Mouse (Mus musculus) lung, embryonic 14.5 days (tissue): ENCODE data around the gene Oas1f. TPM values are rescaled to one million over a fixed set of nuclear protein-coding genes. Genes with fewer than 3 reads are reported as not detected.

Source experiments
- ATAC-seq: fragments of 200-750 bp; cut with Nextera tagmentation; 2 replicates; pipeline ENCODE4 v1.8.0; 2017; ENCODE audit warnings: mild to moderate bottlenecking, moderate TSS enrichment, moderate library complexity; ENCODE audit not compliant: insufficient read depth
- DNase-seq: peaks from one replicate; pipeline ENCODE4 v3.0.0-alpha.2; 2015
- H3K27ac ChIP-seq: fragments of 300-500 bp; sonication (generic); 2 replicates; pipeline ENCODE4 v1.5.1; 2014; ENCODE audit warnings: low read depth, mild to moderate bottlenecking, moderate library complexity
- H3K27me3 ChIP-seq: fragments of 300-500 bp; sonication (generic); 2 replicates; pipeline ENCODE4 v1.6.1; 2014; ENCODE audit warnings: low read length, control low read depth; ENCODE audit not compliant: insufficient read depth
- H3K36me3 ChIP-seq: fragments of 300-500 bp; sonication (generic); 2 replicates; pipeline ENCODE4 v1.6.1; 2014; ENCODE audit warnings: control low read depth; ENCODE audit not compliant: insufficient read depth
- H3K4me1 ChIP-seq: fragments of 300-500 bp; sonication (generic); 2 replicates; pipeline ENCODE4 v1.6.1; 2014; ENCODE audit warnings: antibody characterized with exemption, control low read depth; ENCODE audit not compliant: insufficient read depth
- H3K4me2 ChIP-seq: fragments of 300-500 bp; sonication (generic); 2 replicates; pipeline ENCODE4 v1.6.1; 2014; ENCODE audit warnings: mild to moderate bottlenecking
- H3K4me3 ChIP-seq: fragments of 300-500 bp; sonication (generic); 2 replicates; pipeline ENCODE4 v1.5.1; 2014; ENCODE audit warnings: low read depth, low read length
- H3K9ac ChIP-seq: fragments of 300-500 bp; sonication (generic); 2 replicates; pipeline ENCODE4 v1.6.1; 2014
- H3K9me3 ChIP-seq: fragments of 300-500 bp; sonication (generic); 2 replicates; pipeline ENCODE4 v1.6.1; 2016; ENCODE audit warnings: low read depth, low read length, control low read depth
- CTCF ChIP-seq: IDR thresholded peaks from 2 replicates; pipeline ENCODE4 v1.5.1; 2016; ENCODE audit warnings: antibody characterized with exemption, low read depth
- WGBS: fragments of 180-500 bp; shearing (Covaris S2); extraction: QIAGEN DNeasy Blood & Tissue Kit; methylation state at CpG from one replicate; pipeline ENCODE4 v1.1.7; 2014; 5-methylcytosine and 5-hydroxymethylcytosine counted together
- polyA plus RNA-seq: library from polyadenylated mRNA; unstranded; fragments of >200 nt; fragmentation: Nextera tagmentation; extraction: Ambion mirVana; gene quantifications from 2 replicates; pipeline ENCODE4 v1.2.1, GENCODE M21; 2014

The Oas1f gene
- polyA plus RNA-seq, 1 experiment from 2014 or later: not detected

DNA sequence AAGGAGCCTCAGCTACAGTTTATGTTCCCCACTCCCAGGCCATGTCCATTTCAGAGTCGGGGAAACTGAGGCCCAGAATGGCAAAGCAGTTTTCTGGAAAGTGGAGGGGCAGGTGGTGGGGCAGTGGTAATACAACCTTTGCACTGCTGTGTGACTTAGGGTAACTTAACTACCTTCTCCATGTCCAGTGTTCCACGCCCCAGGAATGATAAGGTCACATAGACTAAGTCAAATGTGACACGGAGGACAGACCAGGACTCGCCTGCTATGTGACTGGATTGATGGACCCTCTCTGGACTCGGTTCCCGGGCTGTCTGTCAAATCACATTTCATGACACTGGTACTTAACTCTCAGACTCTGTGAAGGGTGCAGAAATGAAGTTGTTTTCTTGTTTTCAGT, 34.1 kb upstream of the Oas1f start:
- Histone ChIP-seq H3K27ac (no peak overlapping the region), H3K4me2 (peak overlapping the region; percentile 63), H3K4me1 (no peaks in the 10 kb centered on the region), H3K27me3 (no peaks in the 10 kb centered on the region), H3K36me3 (no peaks in the 10 kb centered on the region), H3K4me3 (peak overlapping the region; percentile 31), H3K9me3 (no peaks in the 10 kb centered on the region), H3K9ac (no peak overlapping the region)
- ATAC-seq: no peak
- no peak for TF ChIP-seq CTCF
- DNase-seq: no peak
- WGBS: 69% methylated on average over 6 of the region's 6 CpGs

DNA sequence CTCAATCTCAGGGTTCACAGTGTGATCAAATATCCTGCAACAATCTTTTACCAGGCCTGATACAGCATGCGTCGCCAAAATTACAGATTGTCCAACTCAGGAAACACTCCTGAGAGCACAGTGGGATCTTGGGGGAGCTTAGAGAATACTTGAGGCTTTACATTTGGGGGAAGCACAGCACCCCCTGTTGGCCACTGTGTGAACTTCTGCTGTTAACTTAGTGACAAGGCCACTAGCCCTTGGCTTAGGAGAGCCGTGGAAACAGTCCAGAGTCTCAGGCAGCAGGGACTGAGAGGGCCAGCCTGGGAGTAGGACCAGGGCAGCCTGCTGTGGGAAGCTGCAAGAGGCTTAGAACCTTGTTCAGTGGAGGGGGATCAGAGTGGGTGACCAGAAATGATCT, 31.2 kb upstream of the Oas1f start:
- DNase-seq: peak; percentile 14
- TF ChIP-seq CTCF: peak; percentile 58

GRCm38 (mm10) chr5:120818999-120819398, 28.2 kb upstream of the Oas1f start:
- no peak overlapping the region for H3K4me2 ChIP-seq
- no peak overlapping the region for H3K9ac ChIP-seq
- no peaks in the 10 kb centered on the region for H3K27me3 ChIP-seq
- H3K9me3 ChIP-seq: no peaks in the 10 kb centered on the region
- H3K4me1 ChIP-seq: no peaks in the 10 kb centered on the region
- H3K36me3 ChIP-seq: no peaks in the 10 kb centered on the region
- TF ChIP-seq CTCF: no peak
- H3K4me3 ChIP-seq: no peak overlapping the region
- DNase-seq (no peak), ATAC-seq (no peak)
- no peak overlapping the region for H3K27ac ChIP-seq

More for the DNA sequence above, 31.2 kb upstream of the Oas1f start:
- no peaks in the 10 kb centered on the region for H3K27me3 ChIP-seq
- H3K36me3 ChIP-seq: no peaks in the 10 kb centered on the region
- H3K27ac ChIP-seq: no peak overlapping the region
- H3K9ac ChIP-seq: no peak overlapping the region
- H3K4me1 ChIP-seq: no peaks in the 10 kb centered on the region
- no peak overlapping the region for H3K4me3 ChIP-seq
- no peak for ATAC-seq
- whole genome bisulfite sequencing: 62% methylated on average over 3 of the region's 3 CpGs
- no peak overlapping the region for H3K4me2 ChIP-seq
- H3K9me3 ChIP-seq: no peaks in the 10 kb centered on the region

DNA sequence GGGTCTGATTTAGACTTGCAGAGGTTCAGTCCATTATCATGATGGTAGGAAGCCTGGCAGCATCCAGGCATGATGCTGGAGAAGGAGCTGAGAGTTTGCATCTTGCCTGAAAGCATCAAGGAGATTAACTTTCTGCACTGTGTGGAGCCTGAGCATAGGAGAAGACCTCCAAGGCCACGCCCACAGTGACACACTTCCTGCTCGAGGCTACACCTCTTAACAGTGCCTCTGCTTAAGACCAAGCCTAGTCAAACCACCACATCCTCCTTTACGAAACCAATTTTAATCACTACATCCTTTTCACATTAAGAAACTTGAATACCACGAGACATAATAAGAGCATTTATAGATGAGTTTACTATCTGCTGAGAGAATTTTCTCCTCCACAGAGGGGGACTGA, 16.1 kb upstream of the Oas1f start:
- no peaks in the 10 kb centered on the region for H3K27me3 ChIP-seq
- no peak for ATAC-seq
- no peak for TF ChIP-seq CTCF
- DNase-seq: no peak
- 70% methylated on average over 4 of the region's 4 CpGs for WGBS
- no peak overlapping the region for H3K27ac ChIP-seq
- no peak overlapping the region for H3K4me2 ChIP-seq
- H3K9ac ChIP-seq: no peak overlapping the region
- H3K9me3 ChIP-seq: no peaks in the 10 kb centered on the region
- H3K4me3 ChIP-seq: no peak overlapping the region
- no peaks in the 10 kb centered on the region for H3K36me3 ChIP-seq
- no peaks in the 10 kb centered on the region for H3K4me1 ChIP-seq

DNA sequence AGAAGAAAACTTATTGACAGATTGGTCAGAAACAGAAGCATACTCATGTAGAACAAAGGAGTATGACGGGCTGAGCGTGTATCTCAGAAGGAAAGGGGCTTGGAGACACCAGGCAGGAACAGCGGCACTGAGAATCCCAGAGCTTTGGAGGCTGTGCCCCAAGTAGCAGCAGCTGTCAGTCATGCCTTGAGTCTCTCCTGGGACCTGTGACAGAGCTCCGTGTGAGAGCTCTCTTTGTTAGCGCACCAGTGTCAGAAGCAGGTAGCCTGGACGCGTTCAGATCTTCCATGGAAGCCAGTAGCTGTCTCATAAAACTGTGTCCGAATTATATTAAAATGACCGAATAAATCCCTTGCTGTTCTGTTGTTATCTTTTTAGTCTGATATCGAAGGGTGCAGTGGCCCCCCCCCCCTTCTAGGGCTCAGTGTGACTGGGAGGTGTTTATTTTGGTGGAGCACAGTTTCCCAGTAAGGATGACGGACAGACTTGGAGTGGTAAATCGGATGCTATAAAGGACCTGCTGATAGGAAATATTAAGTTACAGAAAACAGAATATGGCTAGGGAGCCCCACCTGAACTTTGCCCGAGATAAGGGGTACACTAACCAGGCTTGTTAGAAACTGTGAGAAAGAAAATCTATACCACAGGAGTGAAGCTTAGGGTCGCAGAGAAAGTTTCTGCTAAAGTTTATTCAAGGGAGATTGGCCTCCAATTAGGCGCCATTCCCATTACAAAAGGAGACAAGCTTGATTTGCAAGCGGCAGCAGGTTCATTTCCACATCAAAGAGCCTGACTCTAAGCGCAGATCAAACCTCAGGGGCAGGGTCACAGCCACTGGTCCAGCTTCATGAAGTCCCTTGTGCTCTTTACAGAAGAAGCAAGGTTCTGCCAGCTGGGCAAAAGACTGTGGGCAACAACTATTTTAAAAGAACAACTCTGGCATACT, 13.6 kb upstream of the Oas1f start:
- Histone ChIP-seq H3K27me3 (no peaks in the 10 kb centered on the region), H3K4me2 (no peak overlapping the region), H3K4me1 (no peaks in the 10 kb centered on the region), H3K27ac (no peak overlapping the region), H3K9ac (no peak overlapping the region), H3K9me3 (no peaks in the 10 kb centered on the region), H3K4me3 (no peak overlapping the region), H3K36me3 (no peaks in the 10 kb centered on the region)
- ATAC-seq (no peak), DNase-seq (no peak)
- WGBS: 12% methylated on average over 17 of the region's 17 CpGs
- no peak for TF ChIP-seq CTCF

- no peak for ATAC-seq
- Histone ChIP-seq H3K9me3 (no peaks in the 10 kb centered on the region), H3K36me3 (no peaks in the 10 kb centered on the region)
These were observed 10.2 kb upstream of the Oas1f start for GRCm38 (mm10) chr5:120836731-120837585.

DNA sequence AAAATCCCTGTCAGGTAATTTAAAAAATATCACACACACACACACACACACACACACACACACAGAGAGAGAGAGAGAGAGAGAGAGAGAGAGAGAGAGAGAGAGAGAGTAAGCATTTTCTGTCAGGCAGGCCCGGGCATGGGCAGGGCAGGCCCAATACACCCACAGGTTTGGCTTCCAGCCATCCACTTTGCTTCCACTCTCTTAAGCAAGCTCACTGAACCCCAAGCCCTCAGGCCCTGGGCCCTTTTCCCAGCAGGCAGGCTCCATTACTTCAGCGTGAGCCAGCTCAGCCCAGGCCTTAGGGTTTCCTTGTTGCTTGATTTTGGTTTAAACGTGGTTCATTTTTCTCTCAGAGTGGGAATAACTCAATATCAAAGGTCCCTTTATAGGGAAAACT, 2.5 kb upstream of the Oas1f start:
- whole genome bisulfite sequencing: 77% methylated on average over 3 of the region's 3 CpGs
- no peak for ATAC-seq

More at GRCm38 (mm10) chr5:120836731-120837585, 10.2 kb upstream of the Oas1f start:
- TF ChIP-seq CTCF: peak; percentile 77
- H3K27me3 ChIP-seq: no peaks in the 10 kb centered on the region
- peak; percentile 71 for DNase-seq
- no peak overlapping the region for H3K4me2 ChIP-seq
- no peak overlapping the region for H3K9ac ChIP-seq
- H3K27ac ChIP-seq: no peak overlapping the region
- no peak overlapping the region for H3K4me3 ChIP-seq
- WGBS: 7% methylated on average over 8 of the region's 8 CpGs
- no peaks in the 10 kb centered on the region for H3K4me1 ChIP-seq

More for the DNA sequence above, 2.5 kb upstream of the Oas1f start:
- no peak overlapping the region for H3K27ac ChIP-seq
- no peak overlapping the region for H3K9ac ChIP-seq
- H3K4me1 ChIP-seq: no peaks in the 10 kb centered on the region
- DNase-seq: peak; percentile 7
- no peaks in the 10 kb centered on the region for H3K9me3 ChIP-seq
- no peak for TF ChIP-seq CTCF
- H3K27me3 ChIP-seq: no peaks in the 10 kb centered on the region
- no peaks in the 10 kb centered on the region for H3K36me3 ChIP-seq
- H3K4me3 ChIP-seq: no peak overlapping the region
- no peak overlapping the region for H3K4me2 ChIP-seq
